Mouse (Mus musculus): Measurements from ENCODE around the gene Syt3.

The Syt3 gene

GRCm38 (mm10) chr7:44444886-44445527 lies 61.1 kb downstream of the Syt3 start:
- no peak for DNase-seq (ENCODE audit: low spot score in 2 of 2)

DNA sequence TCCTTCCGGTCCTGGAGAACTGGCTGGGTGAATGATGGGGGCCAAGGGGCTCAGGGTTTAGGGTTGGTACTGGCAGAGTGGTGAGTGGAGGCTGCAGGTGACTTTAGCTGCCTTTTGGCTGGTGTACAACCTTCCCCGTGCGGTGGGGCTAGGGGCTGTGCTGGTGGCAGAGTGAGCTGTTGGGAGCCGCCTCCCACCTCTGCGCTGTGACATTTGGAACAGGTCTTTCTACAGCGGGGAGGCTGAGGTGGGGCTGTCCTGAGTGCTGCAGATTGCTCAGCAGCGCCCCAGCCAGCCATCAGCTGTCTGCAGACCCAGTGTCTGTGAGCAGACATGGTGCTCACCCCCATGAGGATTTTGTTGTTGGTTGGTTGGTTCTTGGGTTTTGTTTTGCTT lies 61.6 kb downstream of the Syt3 start:
- DNase-seq (ENCODE audit: low spot score in 2 of 2): no peak

GRCm38 (mm10) chr7:44446070-44446855 lies 62.4 kb downstream of the Syt3 start:
- DNase-seq (ENCODE audit: low spot score in 2 of 2): no peak

Measured in thymus, postnatal 10 days (tissue).